Mouse (Mus musculus): ENCODE data around the gene Foxn2. TPM values are rescaled to one million over a fixed set of nuclear protein-coding genes. Genes with fewer than 3 reads are reported as not detected.

Foxn2 gene
- polyA plus RNA-seq, 2 experiments: 8.6 to 11.6 TPM

GRCm38 (mm10) chr17:88400702-88401475 is 39.6 kb upstream of the Foxn2 start:
- H3K27ac ChIP-seq (replicated peaks; ENCODE audit: low read depth, low read length): no peak overlapping the region
- no peak; the same call in 1 of the 2 replicates for ATAC-seq (ENCODE audit: low FRiP score, low read depth)
- H3K9me3 ChIP-seq (ENCODE audit: control insufficient read depth, low read length): no peaks in the 10 kb centered on the region
- TF ChIP-seq POLR2A (IDR thresholded peaks at IDR 0.05; ENCODE audit: borderline replicate concordance, extremely low read depth, insufficient read depth, insufficient read length): no peak
- no peaks in the 10 kb centered on the region for H3K4me1 ChIP-seq (ENCODE audit: control insufficient read depth, insufficient read depth, low read length)
- no peak overlapping the region for H3K4me3 ChIP-seq (replicated peaks; ENCODE audit: low read length)
- no peak for DNase-seq (ENCODE audit: low spot score)
- no peaks in the 10 kb centered on the region for H3K36me3 ChIP-seq (ENCODE audit: control insufficient read depth, insufficient read depth, low read length)
- no peaks in the 10 kb centered on the region for H3K27me3 ChIP-seq (ENCODE audit: control insufficient read depth, insufficient read depth, low read length)
- 60% methylated on average over 15 of the region's 15 CpGs for WGBS
- no peak overlapping the region for H3K4me2 ChIP-seq (replicated peaks; ENCODE audit: low read depth, low read length, severe bottlenecking)
- H3K9ac ChIP-seq (ENCODE audit: low read depth, low read length, severe bottlenecking): no peak overlapping the region

- no peaks in the 10 kb centered on the region for H3K4me1 ChIP-seq (ENCODE audit: control insufficient read depth, insufficient read depth, low read length)
- no peak overlapping the region for H3K4me2 ChIP-seq (replicated peaks; ENCODE audit: low read depth, low read length, severe bottlenecking)
- DNase-seq (ENCODE audit: low spot score): no peak
- no peaks in the 10 kb centered on the region for H3K36me3 ChIP-seq (ENCODE audit: control insufficient read depth, insufficient read depth, low read length)
- 81% methylated on average over 6 of the region's 6 CpGs for WGBS
- H3K27me3 ChIP-seq (ENCODE audit: control insufficient read depth, insufficient read depth, low read length): no peaks in the 10 kb centered on the region
- no peak overlapping the region for H3K4me3 ChIP-seq (replicated peaks; ENCODE audit: low read length)
- no peak overlapping the region for H3K27ac ChIP-seq (replicated peaks; ENCODE audit: low read depth, low read length)
- H3K9ac ChIP-seq (ENCODE audit: low read depth, low read length, severe bottlenecking): no peak overlapping the region
- no peak for ATAC-seq (ENCODE audit: low FRiP score, low read depth)
- H3K9me3 ChIP-seq (ENCODE audit: control insufficient read depth, low read length): no peaks in the 10 kb centered on the region
- TF ChIP-seq POLR2A (IDR thresholded peaks at IDR 0.05; ENCODE audit: borderline replicate concordance, extremely low read depth, insufficient read depth, insufficient read length): no peak
Measured at GRCm38 (mm10) chr17:88403269-88403668, 37.2 kb upstream of the Foxn2 start.

- H3K9ac ChIP-seq (ENCODE audit: low read depth, low read length, severe bottlenecking): no peak overlapping the region
- DNase-seq (ENCODE audit: low spot score) (no peak), ATAC-seq (ENCODE audit: low FRiP score, low read depth) (no peak)
- no peaks in the 10 kb centered on the region for H3K4me1 ChIP-seq (ENCODE audit: control insufficient read depth, insufficient read depth, low read length)
- H3K4me3 ChIP-seq (replicated peaks; ENCODE audit: low read length): no peak overlapping the region
- H3K36me3 ChIP-seq (ENCODE audit: control insufficient read depth, insufficient read depth, low read length): no peaks in the 10 kb centered on the region
- no peak overlapping the region for H3K4me2 ChIP-seq (replicated peaks; ENCODE audit: low read depth, low read length, severe bottlenecking)
- WGBS: 12% methylated on average over 6 of the region's 6 CpGs
- H3K27me3 ChIP-seq (ENCODE audit: control insufficient read depth, insufficient read depth, low read length): no peaks in the 10 kb centered on the region
- H3K27ac ChIP-seq (replicated peaks; ENCODE audit: low read depth, low read length): no peak overlapping the region
- H3K9me3 ChIP-seq (ENCODE audit: control insufficient read depth, low read length): no peaks in the 10 kb centered on the region
- TF ChIP-seq POLR2A (IDR thresholded peaks at IDR 0.05; ENCODE audit: borderline replicate concordance, extremely low read depth, insufficient read depth, insufficient read length): no peak
Measured at GRCm38 (mm10) chr17:88404471-88404870, 36.0 kb upstream of the Foxn2 start.

GRCm38 (mm10) chr17:88405076-88405475 is 35.4 kb upstream of the Foxn2 start:
- WGBS: 30% methylated on average over 19 of the region's 19 CpGs
- H3K27me3 ChIP-seq (ENCODE audit: control insufficient read depth, insufficient read depth, low read length): no peaks in the 10 kb centered on the region
- ATAC-seq (ENCODE audit: low FRiP score, low read depth) (no peak), DNase-seq (ENCODE audit: low spot score) (no peak)
- H3K36me3 ChIP-seq (ENCODE audit: control insufficient read depth, insufficient read depth, low read length): no peaks in the 10 kb centered on the region
- H3K9me3 ChIP-seq (ENCODE audit: control insufficient read depth, low read length): no peaks in the 10 kb centered on the region
- no peak overlapping the region for H3K4me3 ChIP-seq (replicated peaks; ENCODE audit: low read length)
- TF ChIP-seq POLR2A (IDR thresholded peaks at IDR 0.05; ENCODE audit: borderline replicate concordance, extremely low read depth, insufficient read depth, insufficient read length): no peak
- peak overlapping the region; percentile 7; the same call in 1 of the 2 replicates for H3K4me2 ChIP-seq (replicated peaks; ENCODE audit: low read depth, low read length, severe bottlenecking)
- H3K4me1 ChIP-seq (ENCODE audit: control insufficient read depth, insufficient read depth, low read length): no peaks in the 10 kb centered on the region
- no peak overlapping the region for H3K9ac ChIP-seq (ENCODE audit: low read depth, low read length, severe bottlenecking)
- no peak overlapping the region for H3K27ac ChIP-seq (replicated peaks; ENCODE audit: low read depth, low read length)

GRCm38 (mm10) chr17:88409706-88410105 is 30.8 kb upstream of the Foxn2 start:
- Histone ChIP-seq H3K4me2 (replicated peaks; ENCODE audit: low read depth, low read length, severe bottlenecking) (no peak overlapping the region), H3K9ac (ENCODE audit: low read depth, low read length, severe bottlenecking) (no peak overlapping the region), H3K27me3 (ENCODE audit: control insufficient read depth, insufficient read depth, low read length) (no peaks in the 10 kb centered on the region), H3K4me1 (ENCODE audit: control insufficient read depth, insufficient read depth, low read length) (no peaks in the 10 kb centered on the region), H3K9me3 (ENCODE audit: control insufficient read depth, low read length) (no peaks in the 10 kb centered on the region), H3K4me3 (replicated peaks; ENCODE audit: low read length) (no peak overlapping the region), H3K27ac (replicated peaks; ENCODE audit: low read depth, low read length) (no peak overlapping the region), H3K36me3 (ENCODE audit: control insufficient read depth, insufficient read depth, low read length) (no peaks in the 10 kb centered on the region)
- DNase-seq (ENCODE audit: low spot score) (no peak), ATAC-seq (ENCODE audit: low FRiP score, low read depth) (no peak)
- WGBS: 77% methylated on average over 3 of the region's 3 CpGs
- no peak for TF ChIP-seq POLR2A (IDR thresholded peaks at IDR 0.05; ENCODE audit: borderline replicate concordance, extremely low read depth, insufficient read depth, insufficient read length)
